ENCODE assay signal across 25 mouse cellular contexts in genomic region chr10:120218996-120219395, GRCm38 (mm10).
"Had no signal": no experiment of that assay in that cellular context is flagged by ENCODE, and none has a peak within 500 bp of the region (broad histone marks: within the 10 kb centered on the region; RNA-seq: fewer than 3 reads in every experiment).

No protein-coding gene starts in this region.

- H3K4me2 ChIP-seq: heart, embryonic 12.5 days; hindbrain, embryonic 12.5 days; hindbrain, embryonic 14.5 days; kidney, embryonic 15.5 days; limb, embryonic 13.5 days; limb, embryonic 15.5 days; liver, embryonic 12.5 days had no signal

- H3K27me3 ChIP-seq: heart, embryonic 12.5 days; hindbrain, embryonic 12.5 days; kidney, embryonic 15.5 days; limb, embryonic 13.5 days; limb, embryonic 15.5 days; liver, embryonic 12.5 days had no signal

- H3K27ac ChIP-seq: hindbrain, embryonic 10.5 days; hindbrain, embryonic 12.5 days; hindbrain, embryonic 14.5 days; kidney, embryonic 15.5 days; kidney, postnatal 0 days; limb, embryonic 13.5 days; limb, embryonic 15.5 days; liver, embryonic 12.5 days had no signal

- H3K9me3 ChIP-seq: heart, embryonic 12.5 days; hindbrain, embryonic 10.5 days; hindbrain, embryonic 12.5 days; kidney, embryonic 15.5 days; limb, embryonic 13.5 days; limb, embryonic 15.5 days; liver, embryonic 12.5 days had no signal

- H3K4me1 ChIP-seq: heart, embryonic 12.5 days; hindbrain, embryonic 10.5 days; hindbrain, embryonic 12.5 days; kidney, embryonic 15.5 days; limb, embryonic 13.5 days; limb, embryonic 15.5 days had no signal

- H3K4me3 ChIP-seq: gastrocnemius, adult 2 months; heart, adult 2 months; heart, embryonic 12.5 days; hindbrain, embryonic 10.5 days; hindbrain, embryonic 12.5 days; kidney, embryonic 15.5 days; limb, embryonic 13.5 days; limb, embryonic 15.5 days; liver, embryonic 12.5 days had no signal

- DNase-seq: gastrocnemius, adult 2 months; gastrocnemius, postnatal 10 days; gastrocnemius, postnatal 25 days; heart, adult 2 months; heart, postnatal 10 days; heart, postnatal 4 days; kidney, adult 11 months; kidney, adult 2 months; kidney, adult 9 months; kidney, postnatal 14 days; kidney, postnatal 36 days; layer of hippocampus, adult 9-11 months; layer of hippocampus, postnatal 36 days; left cerebral cortex, postnatal 4 days had no signal

- H3K9ac ChIP-seq: heart, embryonic 12.5 days; hindbrain, embryonic 12.5 days; hindbrain, embryonic 14.5 days; kidney, embryonic 15.5 days; limb, embryonic 13.5 days; limb, embryonic 15.5 days; liver, embryonic 12.5 days had no signal

- ATAC-seq: hindbrain, embryonic 16.5 days; intestine, embryonic 16.5 days; liver, embryonic 12.5 days had no signal
